Mouse (Mus musculus): ENCODE data around the gene Plch1.

- TF ChIP-seq CTCF (IDR thresholded peaks at IDR 0.05; ENCODE audit: low read depth, low read length), result no peak
- TF ChIP-seq TAL1 (conservative IDR thresholded peaks at IDR 0.05; ENCODE audit: low read depth, low read length), result no peak
Measured at GRCm38 (mm10) chr3:63881065-63881464, 18.2 kb downstream of the Plch1 start.

Measured in G1E (cell line).